Mouse (Mus musculus): Measurements from ENCODE around the gene Nprl2.

Gene Nprl2

GRCm38 (mm10) chr9:107541474-107542351, at the start of gene Nprl2, which contains the start of gene Cyb561d2:
Nprl2 (plus strand) TSS chr9:107542226.
Cyb561d2 (minus strand) TSS chr9:107542193.
- DNase-seq (ENCODE audit: low spot score) = peak; percentile 95

- no peak for DNase-seq (ENCODE audit: low spot score)
Observed at GRCm38 (mm10) chr9:107493511-107493910, 48.5 kb upstream of the Nprl2 start.

GRCm38 (mm10) chr9:107494238-107494637, 47.8 kb upstream of the Nprl2 start:
- no peak for DNase-seq (ENCODE audit: low spot score)

DNA sequence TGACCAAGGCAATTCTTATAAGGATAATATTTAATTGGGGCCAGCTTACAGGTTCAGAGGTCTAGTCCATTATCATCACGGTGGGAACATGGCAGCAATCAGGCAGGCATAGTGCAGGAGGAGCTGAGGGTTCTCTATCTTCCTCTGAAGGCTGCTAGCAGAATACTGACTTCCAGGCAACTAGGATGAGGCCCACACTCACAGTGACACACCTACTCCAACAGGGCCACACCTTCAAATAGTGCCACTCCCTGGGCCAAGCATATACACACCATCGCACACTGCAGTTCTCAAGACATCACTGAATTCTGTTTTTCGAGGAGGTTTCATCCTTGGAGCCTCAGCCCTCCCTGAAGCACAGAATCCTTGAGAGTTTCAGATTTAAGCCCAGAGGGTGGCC, 45.7 kb upstream of the Nprl2 start:
- DNase-seq (ENCODE audit: low spot score) = no peak

GRCm38 (mm10) chr9:107500708-107501286, 41.2 kb upstream of the Nprl2 start:
- no peak for DNase-seq (ENCODE audit: low spot score)

- no peak for DNase-seq (ENCODE audit: low spot score)
Observed at GRCm38 (mm10) chr9:107502131-107502846, 39.7 kb upstream of the Nprl2 start.

DNA sequence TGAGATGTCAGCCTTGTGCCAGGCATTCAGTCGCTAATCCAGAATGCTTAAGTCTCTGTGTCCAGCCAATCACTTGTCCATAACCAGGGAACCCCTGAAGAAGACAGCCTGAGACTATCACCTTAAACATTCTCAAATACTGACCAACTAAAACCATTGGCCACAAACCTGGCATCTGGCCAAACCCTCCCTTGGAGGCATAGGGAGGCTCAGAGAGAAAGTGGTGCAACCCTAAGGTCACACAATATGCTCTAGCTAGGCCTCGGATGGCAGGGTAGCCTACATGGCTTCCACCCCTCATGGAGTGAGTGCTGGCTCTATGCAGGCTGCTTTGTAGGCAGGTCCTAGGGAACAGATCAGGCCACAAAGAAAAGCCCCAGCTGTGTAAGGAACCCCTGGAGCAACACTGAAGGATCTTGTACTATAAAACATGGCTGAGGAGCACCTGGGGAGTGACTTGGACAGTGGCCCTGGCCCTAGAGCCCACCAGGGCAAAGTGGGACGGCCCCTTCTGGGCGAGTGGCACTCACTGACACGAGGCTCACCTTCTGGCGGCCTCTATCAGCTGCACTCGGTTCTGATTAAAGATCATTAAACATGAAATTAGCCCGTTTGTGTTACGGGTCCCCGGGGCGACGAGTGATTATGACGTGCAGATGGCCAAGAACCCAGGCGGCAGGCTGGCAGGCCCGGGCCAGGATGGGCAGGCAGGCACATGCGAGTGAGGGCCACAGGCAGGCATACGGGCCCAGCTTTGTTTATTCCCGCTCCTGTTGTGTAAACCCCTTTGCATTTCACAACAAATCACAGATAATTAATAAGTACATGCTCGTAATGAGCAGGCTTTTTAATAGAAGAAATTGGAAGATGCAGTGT, 37.1 kb upstream of the Nprl2 start:
- DNase-seq (ENCODE audit: low spot score) = no peak

- DNase-seq (ENCODE audit: low spot score) = no peak
Observed at GRCm38 (mm10) chr9:107508266-107508665, 33.8 kb upstream of the Nprl2 start.

- no peak for DNase-seq (ENCODE audit: low spot score)
Observed at GRCm38 (mm10) chr9:107510384-107511100, 31.5 kb upstream of the Nprl2 start.

GRCm38 (mm10) chr9:107511436-107511835, 30.6 kb upstream of the Nprl2 start:
- DNase-seq (ENCODE audit: low spot score) = no peak

GRCm38 (mm10) chr9:107512326-107512725, 29.7 kb upstream of the Nprl2 start:
- DNase-seq (ENCODE audit: low spot score) = no peak

- peak; percentile 73 for DNase-seq (ENCODE audit: low spot score)
Observed at GRCm38 (mm10) chr9:107514303-107514955, 27.6 kb upstream of the Nprl2 start.

DNA sequence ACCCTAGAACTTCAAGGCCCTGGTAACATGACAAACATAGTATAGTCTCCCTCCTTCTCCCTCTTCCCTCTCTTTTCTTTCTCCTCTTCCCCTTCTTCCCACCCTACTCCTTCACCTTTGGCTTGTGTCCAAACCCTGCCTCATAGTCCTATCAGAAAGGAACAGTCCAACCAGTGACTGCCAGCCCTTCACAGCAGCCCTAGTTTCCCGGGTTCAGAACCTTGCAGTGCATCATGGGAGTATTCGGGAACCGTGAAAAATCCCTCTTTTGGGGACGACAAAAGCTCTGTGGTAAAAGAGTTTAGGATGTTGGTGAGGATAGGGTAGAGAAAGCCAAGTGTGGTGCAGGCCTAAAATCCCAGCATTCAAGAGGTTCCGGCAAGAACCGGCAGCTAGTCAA, 21.7 kb upstream of the Nprl2 start:
- DNase-seq (ENCODE audit: low spot score) = no peak

DNA sequence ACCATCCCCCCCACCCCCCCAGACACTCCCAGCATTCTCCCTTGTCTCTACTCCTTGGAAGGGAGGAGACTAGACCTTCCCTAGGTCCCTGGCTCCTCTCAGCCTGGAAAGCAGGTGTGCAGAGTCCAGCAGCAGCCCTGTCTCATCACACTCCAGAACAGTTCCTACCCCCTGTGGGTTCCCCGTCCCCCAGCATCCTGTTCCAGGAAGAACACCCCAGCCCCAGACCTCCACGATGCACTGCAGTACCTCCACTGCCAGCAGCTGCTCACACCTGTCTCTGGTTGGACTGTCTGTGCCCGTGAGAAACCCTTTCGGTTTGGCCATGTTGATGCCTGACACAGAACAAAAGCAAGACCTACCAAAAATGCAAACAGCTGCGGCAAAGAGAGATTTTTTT, 20.8 kb upstream of the Nprl2 start:
- DNase-seq (ENCODE audit: low spot score) = peak; percentile 38

DNA sequence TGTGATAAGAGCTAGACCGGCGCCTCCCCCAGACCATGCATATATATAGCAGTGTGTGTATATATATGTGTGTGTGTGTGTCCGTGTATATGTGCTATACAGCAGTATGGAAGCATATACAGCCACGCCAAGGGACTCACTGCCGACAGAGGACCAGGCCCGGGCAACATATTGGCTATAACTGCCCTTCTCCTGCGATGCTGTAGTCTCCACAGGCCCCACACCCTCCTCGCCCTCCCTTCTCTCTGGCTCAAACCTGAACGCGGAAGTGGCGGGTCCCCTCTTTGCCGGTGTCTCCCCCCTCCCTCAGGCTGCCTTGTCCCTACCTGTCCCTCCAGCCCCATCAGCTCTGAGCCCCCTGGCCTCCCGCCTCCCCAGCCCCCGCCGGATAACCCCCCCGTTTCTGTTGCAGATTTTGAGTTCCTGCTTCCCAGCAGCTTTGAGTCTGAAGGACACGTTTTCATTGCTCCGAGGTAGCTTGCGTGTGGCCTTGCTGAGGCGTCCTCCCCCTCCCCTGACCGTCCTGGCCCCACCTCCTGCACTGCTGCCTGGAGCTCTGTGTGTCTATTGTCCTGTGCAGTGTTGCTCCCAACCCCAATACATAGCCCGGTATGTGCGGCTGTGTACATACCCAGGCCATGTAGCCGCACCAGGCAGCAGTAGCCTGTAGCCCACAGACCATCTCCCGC, 20.2 kb upstream of the Nprl2 start:
- peak; percentile 30 for DNase-seq (ENCODE audit: low spot score)

- no peak for DNase-seq (ENCODE audit: low spot score)
Observed at GRCm38 (mm10) chr9:107522400-107522711, 19.7 kb upstream of the Nprl2 start.

- DNase-seq (ENCODE audit: low spot score) = peak; percentile 81
Observed at GRCm38 (mm10) chr9:107526198-107527026, 15.6 kb upstream of the Nprl2 start.

- peak; percentile 95 for DNase-seq (ENCODE audit: low spot score)
Observed at GRCm38 (mm10) chr9:107533791-107534407, 8.1 kb upstream of the Nprl2 start, which contains the start of gene Tmem115. Tmem115 (plus strand) TSS chr9:107533945.

All from T-cell, adult 2 months (primary cell).